Mouse (Mus musculus) myocyte (in vitro differentiated cells): Measurements from ENCODE around the gene Sod3. TPM values are rescaled to one million over a fixed set of nuclear protein-coding genes. Genes with fewer than 3 reads are reported as not detected.

Experiments used
- H3K27me3 ChIP-seq: one replicate; pipeline ENCODE4 v1.6.1; 2011; ENCODE audit not compliant: control insufficient read depth, insufficient read depth, insufficient read length
- H3K36me3 ChIP-seq: one replicate; pipeline ENCODE4 v1.6.1; 2011; ENCODE audit not compliant: control insufficient read depth, insufficient read depth
- H3K4me2 ChIP-seq: one replicate; pipeline ENCODE4 v1.6.1; 2011; ENCODE audit warnings: low read depth, control low read depth
- H3K4me3 ChIP-seq: one replicate; pipeline ENCODE4 v1.5.1; 2011; ENCODE audit warnings: mild to moderate bottlenecking, control low read depth, moderate library complexity
- H3K79me2 ChIP-seq: one replicate; pipeline ENCODE4 v1.6.1; 2011; ENCODE audit not compliant: control insufficient read depth, insufficient read depth
- H3ac ChIP-seq: one replicate; pipeline ENCODE4 v1.6.1; 2011; ENCODE audit not compliant: control insufficient read depth, insufficient read length
- CEBPB ChIP-seq: IDR thresholded peaks from 2 replicates; pipeline ENCODE4 v1.6.1; 2011; ENCODE audit warnings: mild to moderate bottlenecking, moderate library complexity; ENCODE audit not compliant: poor library complexity, insufficient read depth, severe bottlenecking
- E2F4 ChIP-seq: IDR thresholded peaks from one replicate; pipeline ENCODE4 v1.6.1; 2011; ENCODE audit warnings: mild to moderate bottlenecking, control low read depth, moderate library complexity; ENCODE audit not compliant: insufficient read depth
- MAX ChIP-seq: IDR thresholded peaks from one replicate; pipeline ENCODE4 v1.6.1; 2011; ENCODE audit warnings: low read depth, mild to moderate bottlenecking, control low read depth
- MYOD1 ChIP-seq, 3 experiments: IDR thresholded peaks; one replicate each; pipeline ENCODE4 v1.6.1; 2011; ENCODE audit warnings: control low read depth in 2 of 3, low read depth in 2 of 3, mild to moderate bottlenecking in 2 of 3, moderate library complexity in 1 of 3; ENCODE audit not compliant: insufficient read length in 2 of 3, control insufficient read depth in 1 of 3
- MYOG ChIP-seq, 3 experiments: IDR thresholded peaks; one replicate each; pipeline ENCODE4 v1.6.1; 2011; ENCODE audit warnings: control low read depth in 2 of 3, low read depth in 2 of 3, mild to moderate bottlenecking in 2 of 3; ENCODE audit not compliant: insufficient read length in 2 of 3, control insufficient read depth in 1 of 3, insufficient read depth in 1 of 3
- POLR2A ChIP-seq: IDR thresholded peaks from one replicate; pipeline ENCODE4 v1.6.1; 2011; ENCODE audit warnings: low read depth, mild to moderate bottlenecking, control low read depth, moderate library complexity; ENCODE audit not compliant: insufficient read length
- POLR2AphosphoS2 ChIP-seq: IDR thresholded peaks from one replicate; pipeline ENCODE4 v1.6.1; 2011; ENCODE audit warnings: low read depth, control low read depth; ENCODE audit not compliant: insufficient read length
- REST ChIP-seq: IDR thresholded peaks from one replicate; pipeline ENCODE4 v1.6.1; 2011; ENCODE audit warnings: mild to moderate bottlenecking, control low read depth, moderate library complexity; ENCODE audit not compliant: insufficient read depth, insufficient read length
- SRF ChIP-seq: IDR thresholded peaks from one replicate; pipeline ENCODE4 v1.6.1; 2011; ENCODE audit warnings: low read depth; ENCODE audit not compliant: control insufficient read depth, insufficient read length
- TCF12 ChIP-seq: IDR thresholded peaks from one replicate; pipeline ENCODE4 v1.6.1; 2011; ENCODE audit warnings: mild to moderate bottlenecking, control low read depth; ENCODE audit not compliant: poor library complexity, insufficient read depth, severe bottlenecking
- TCF3 ChIP-seq: IDR thresholded peaks from one replicate; pipeline ENCODE4 v1.6.1; 2011; ENCODE audit warnings: low read depth, control low read depth; ENCODE audit not compliant: insufficient read length
- USF1 ChIP-seq: IDR thresholded peaks from one replicate; pipeline ENCODE4 v1.6.1; 2011; ENCODE audit warnings: low read depth, mild to moderate bottlenecking, control low read depth, moderate library complexity
- polyA plus RNA-seq: library from polyadenylated mRNA; unstranded; fragments of >200 nt; fragmentation: generic; extraction: Trizol; gene quantifications from one replicate; pipeline ENCODE4 v1.2.1, GENCODE M21; 2012; ENCODE audit warnings: missing spikeins

The Sod3 gene
- 10.9 TPM for polyA plus RNA-seq

DNA sequence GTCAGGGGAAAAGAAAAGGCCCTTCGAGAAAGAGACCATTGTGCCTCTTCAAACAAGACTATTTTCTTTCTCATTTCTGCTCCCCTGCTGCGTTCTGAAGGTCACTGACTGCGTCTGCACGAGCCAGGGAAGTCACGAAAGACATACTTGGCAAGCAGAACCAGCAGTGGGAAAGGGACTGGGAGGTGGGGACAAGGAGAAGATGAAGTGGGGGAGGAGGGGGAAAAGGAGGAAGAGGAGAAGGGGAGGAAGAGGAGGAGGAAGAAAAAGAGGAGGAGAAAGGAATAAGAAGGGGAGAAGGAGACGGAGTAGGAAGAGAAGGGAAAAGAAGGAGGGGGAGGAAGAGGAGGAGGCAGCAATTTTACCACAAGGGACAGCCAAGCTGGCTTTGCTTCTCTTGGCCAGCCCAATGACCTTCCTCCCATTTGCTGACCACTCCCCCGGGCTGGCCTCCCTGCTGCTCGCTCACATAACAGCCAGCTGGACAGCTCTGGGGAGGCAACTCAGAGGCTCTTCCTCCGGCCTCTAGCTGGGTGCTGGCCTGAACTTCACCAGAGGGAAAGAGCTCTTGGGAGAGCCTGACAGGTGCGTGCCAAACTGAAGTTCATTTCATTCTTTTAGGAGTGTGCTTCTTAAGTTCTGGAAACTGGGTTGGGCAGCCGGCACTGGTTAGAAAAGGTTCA lies at the start of gene Sod3:
Gene Sod3, plus strand, starts transcription at position 324 of the 683 bp plus-strand sequence.
- H3K4me3 ChIP-seq = no peak within 1 kb of the TSS
- no peak within 1 kb of the TSS for H3ac ChIP-seq
- H3K79me2 ChIP-seq = no peaks in the 10 kb centered on the region
- TF ChIP-seq MYOG (IDR thresholded peaks at IDR 0.05; ENCODE audit: control insufficient read depth in 1 of 3, insufficient read depth in 1 of 3, insufficient read length in 2 of 3, low read depth in 2 of 3) (no peak), POLR2A (no peak), CEBPB (no peak), TCF3 (no peak), POLR2AphosphoS2 (no peak)
- H3K4me2 ChIP-seq = peak within 1 kb of the TSS; percentile 12
- no peaks in the 10 kb centered on the region for H3K27me3 ChIP-seq
- no peaks in the 10 kb centered on the region for H3K36me3 ChIP-seq

DNA sequence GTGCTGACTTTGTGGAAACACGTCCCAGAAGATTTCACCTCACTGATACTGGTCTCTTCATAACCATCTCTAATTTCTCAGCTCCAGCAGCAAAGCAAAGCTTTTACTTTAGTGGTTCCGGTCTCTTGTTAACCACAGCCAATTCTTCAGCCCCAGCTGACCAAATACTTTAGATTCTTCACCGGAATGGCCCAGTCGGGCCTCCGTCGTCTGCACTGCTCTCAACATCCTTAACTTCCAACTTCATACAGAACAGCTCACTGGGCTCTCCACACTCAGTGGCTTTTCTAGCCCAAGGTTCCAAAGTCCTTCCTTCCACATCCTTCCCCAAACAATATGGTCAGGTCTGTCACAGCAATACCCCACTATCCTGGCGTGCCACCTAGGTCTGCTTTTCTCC lies 46.7 kb upstream of the Sod3 start:
- Histone ChIP-seq H3K4me2 (no peak overlapping the region), H3ac (no peak overlapping the region), H3K4me3 (no peak overlapping the region), H3K79me2 (no peaks in the 10 kb centered on the region), H3K36me3 (no peaks in the 10 kb centered on the region), H3K27me3 (no peaks in the 10 kb centered on the region)
- TF ChIP-seq MYOD1 (IDR thresholded peaks at IDR 0.05; ENCODE audit: control insufficient read depth in 1 of 3, insufficient read length in 2 of 3, low read depth in 2 of 3) = no peak
- TF ChIP-seq TCF12 = no peak
- TF ChIP-seq E2F4 = no peak
- TF ChIP-seq MAX = no peak
- TF ChIP-seq TCF3 = no peak
- no peak for TF ChIP-seq SRF
- no peak for TF ChIP-seq CEBPB

DNA sequence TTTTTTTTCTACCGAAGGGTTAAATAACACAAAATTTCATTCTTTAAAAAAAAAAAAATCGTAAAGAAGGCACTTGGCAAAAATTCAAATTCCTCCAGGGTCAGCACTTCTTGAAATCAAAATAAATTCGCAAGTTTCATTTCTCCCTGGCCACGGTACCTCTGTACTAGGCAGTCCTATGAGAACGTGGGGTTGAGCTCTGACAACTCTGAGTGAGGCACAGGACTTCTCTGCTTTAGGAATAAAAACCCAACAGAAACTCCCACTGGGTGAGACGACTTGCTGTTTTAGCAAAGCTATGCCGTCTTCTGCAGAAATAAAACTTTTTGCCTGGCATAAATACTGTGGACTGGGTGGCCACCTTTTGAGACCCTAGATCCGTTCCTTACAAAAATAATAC lies 44.1 kb upstream of the Sod3 start:
- H3K27me3 ChIP-seq = no peaks in the 10 kb centered on the region
- H3K36me3 ChIP-seq = no peaks in the 10 kb centered on the region
- H3ac ChIP-seq = no peak overlapping the region
- no peaks in the 10 kb centered on the region for H3K79me2 ChIP-seq
- no peak for TF ChIP-seq MYOD1 (IDR thresholded peaks at IDR 0.05; ENCODE audit: control insufficient read depth in 1 of 3, insufficient read length in 2 of 3, low read depth in 2 of 3)
- no peak for TF ChIP-seq MYOG (IDR thresholded peaks at IDR 0.05; ENCODE audit: control insufficient read depth in 1 of 3, insufficient read depth in 1 of 3, insufficient read length in 2 of 3, low read depth in 2 of 3)
- no peak for TF ChIP-seq POLR2AphosphoS2
- no peak for TF ChIP-seq MAX
- TF ChIP-seq REST = no peak
- no peak for TF ChIP-seq TCF3
- TF ChIP-seq CEBPB = no peak
- no peak for TF ChIP-seq TCF12
- no peak for TF ChIP-seq POLR2A
- no peak for TF ChIP-seq USF1
- TF ChIP-seq E2F4 = no peak
- TF ChIP-seq SRF = no peak
- H3K4me2 ChIP-seq = no peak overlapping the region
- H3K4me3 ChIP-seq = no peak overlapping the region

DNA sequence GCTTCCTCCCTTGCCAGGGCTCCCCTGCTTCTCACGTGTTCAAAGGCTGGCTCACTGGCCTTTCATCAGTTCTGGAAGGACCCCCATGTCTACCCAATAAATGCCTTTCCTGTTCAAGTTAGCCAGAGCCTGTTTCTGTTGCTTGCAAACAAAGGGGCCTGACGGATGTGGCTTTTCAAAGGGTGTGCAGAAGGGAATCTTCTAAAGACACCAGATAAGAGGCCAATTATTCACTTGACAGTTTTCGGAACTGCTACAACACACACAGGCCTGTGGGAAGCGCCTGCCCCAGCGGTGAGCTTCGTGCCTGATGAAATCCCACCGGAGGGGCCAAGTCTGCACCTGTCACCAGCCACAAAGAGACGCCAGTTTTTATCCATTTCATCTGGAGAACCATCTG lies 31.5 kb upstream of the Sod3 start:
- Histone ChIP-seq H3K36me3 (no peaks in the 10 kb centered on the region), H3K79me2 (no peaks in the 10 kb centered on the region), H3ac (no peak overlapping the region), H3K4me3 (no peak overlapping the region), H3K27me3 (no peaks in the 10 kb centered on the region), H3K4me2 (no peak overlapping the region)
- TF ChIP-seq USF1 (no peak), POLR2AphosphoS2 (no peak), MYOG (IDR thresholded peaks at IDR 0.05; ENCODE audit: control insufficient read depth in 1 of 3, insufficient read depth in 1 of 3, insufficient read length in 2 of 3, low read depth in 2 of 3) (no peak), SRF (no peak), CEBPB (no peak), MAX (no peak), POLR2A (no peak), MYOD1 (IDR thresholded peaks at IDR 0.05; ENCODE audit: control insufficient read depth in 1 of 3, insufficient read length in 2 of 3, low read depth in 2 of 3) (no peak), REST (no peak), E2F4 (no peak), TCF12 (no peak), TCF3 (no peak)

DNA sequence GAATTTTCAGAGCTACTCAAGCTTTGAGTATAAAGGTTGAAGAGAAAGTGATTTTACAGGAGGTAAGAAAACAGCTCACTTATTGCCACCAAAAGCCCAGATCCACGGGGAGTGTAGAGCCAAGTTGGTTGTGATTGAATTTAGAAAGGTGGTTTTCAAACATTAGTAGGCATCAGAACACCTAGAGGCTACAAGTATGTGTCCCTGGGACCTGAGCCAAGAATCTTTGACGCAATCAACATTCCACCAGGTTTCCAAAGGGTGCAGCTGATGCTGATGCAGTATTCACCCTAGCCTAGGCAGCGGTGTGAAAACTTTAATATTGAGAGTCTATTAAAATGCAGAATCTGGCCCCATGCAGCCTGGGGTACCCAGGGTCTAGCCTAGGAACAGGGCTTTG lies 28.0 kb upstream of the Sod3 start:
- H3K4me3 ChIP-seq = no peak overlapping the region
- no peaks in the 10 kb centered on the region for H3K36me3 ChIP-seq
- TF ChIP-seq MAX = no peak
- TF ChIP-seq SRF = no peak
- no peak for TF ChIP-seq TCF12
- no peaks in the 10 kb centered on the region for H3K27me3 ChIP-seq
- H3K4me2 ChIP-seq = no peak overlapping the region
- H3ac ChIP-seq = no peak overlapping the region
- H3K79me2 ChIP-seq = no peaks in the 10 kb centered on the region
